Mouse (Mus musculus) CH12.LX (cell line): ENCODE data around the gene Fam196a.

Experiments used
- CHD2 ChIP-seq: IDR thresholded peaks from 2 replicates; pipeline ENCODE4 v1.6.1; 2011; ENCODE audit warnings: low read length, improper control_type of control experiment
- HCFC1 ChIP-seq: IDR thresholded peaks from 2 replicates; pipeline ENCODE4 v1.6.1; 2012; ENCODE audit warnings: low read depth, mild to moderate bottlenecking, inconsistent platforms, low read length, improper control_type of control experiment
- ZC3H11A ChIP-seq: IDR thresholded peaks from 2 replicates; pipeline ENCODE4 v1.6.1; 2012; ENCODE audit warnings: low read depth, mild to moderate bottlenecking, inconsistent platforms, low read length, improper control_type of control experiment

DNA sequence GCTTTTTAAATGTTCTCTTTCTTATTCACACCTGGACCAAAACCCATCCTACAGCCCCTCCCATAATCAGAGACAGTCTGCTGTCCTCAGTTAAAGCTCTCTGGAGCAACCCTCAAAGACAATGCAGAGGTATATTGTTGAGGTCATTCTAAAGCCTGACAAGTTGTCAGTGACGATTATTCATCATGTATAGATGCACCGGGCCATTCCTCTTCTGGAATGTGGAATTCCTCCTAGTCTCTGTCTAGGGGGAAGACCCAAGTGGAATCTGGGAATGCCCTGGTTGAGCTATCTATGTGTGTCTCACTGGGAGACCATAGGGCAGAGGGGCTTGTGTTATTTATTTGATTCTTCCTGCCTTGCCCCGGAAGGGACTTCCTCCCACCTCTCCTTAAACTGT is 65.7 kb downstream of the Fam196a start:
- TF ChIP-seq HCFC1 (no peak), ZC3H11A (no peak), CHD2 (no peak)
